Comparison of ENCODE assay signal across 9 mouse cellular contexts in genomic region chr11:73031536-73031935, GRCm38 (mm10). TPM values are rescaled to one million over a fixed set of nuclear protein-coding genes. Genes with fewer than 3 reads are reported as not detected.
A peak's percentile ranks its signal among the peaks of the same experiment; 100 is the strongest.
DNase-seq lines count a peak whose midpoint lies in the region; ATAC-seq lines count a peak whose summit lies in the region.
"Had no signal": no experiment of that assay in that cellular context is flagged by ENCODE, and none has a peak within 500 bp of the region (broad histone marks: within the 10 kb centered on the region; RNA-seq: fewer than 3 reads in every experiment).

No protein-coding gene starts in this region.

- H3K4me1 ChIP-seq in heart, embryonic 12.5 days (replicated peaks), result peaks cover 25% of the 10 kb centered on the region
- peaks cover 13% of the 10 kb centered on the region for H3K4me1 ChIP-seq in embryonic facial prominence, embryonic 10.5 days
- H3K4me1 ChIP-seq in hindbrain, embryonic 10.5 days (replicated peaks), result peaks cover 13% of the 10 kb centered on the region
- H3K4me1 ChIP-seq in midbrain, embryonic 12.5 days, result peaks cover 9% of the 10 kb centered on the region

- H3K4me2 ChIP-seq in heart, embryonic 12.5 days, result peak overlapping the region; percentile 67; the same call in 1 of the 2 replicates
- H3K4me2 ChIP-seq in midbrain, embryonic 12.5 days (replicated peaks), result peak overlapping the region; percentile 55

- H3K9me3 ChIP-seq in heart, embryonic 12.5 days (replicated peaks), result no peaks in the 10 kb centered on the region
- H3K9me3 ChIP-seq in embryonic facial prominence, embryonic 10.5 days, result no peaks in the 10 kb centered on the region
- no peaks in the 10 kb centered on the region for H3K9me3 ChIP-seq in hindbrain, embryonic 10.5 days
- no peaks in the 10 kb centered on the region for H3K9me3 ChIP-seq in midbrain, embryonic 12.5 days

- ATAC-seq in heart, embryonic 12.5 days (ENCODE audit: insufficient number of reproducible peaks, low FRiP score), result no peak
- ATAC-seq in midbrain, embryonic 12.5 days (ENCODE audit: low FRiP score, low read depth), result 0 out of 2 replicates have a peak, but pooled peaks have one; percentile 10

- intact Hi-C loops in heart, postnatal 14 days (cut with DNase I), result no loop called here

- peaks cover 11% of the 10 kb centered on the region; the same call in 1 of the 2 replicates for H3K27me3 ChIP-seq in heart, embryonic 12.5 days (replicated peaks)
- H3K27me3 ChIP-seq in embryonic facial prominence, embryonic 10.5 days (replicated peaks; ENCODE audit: low read depth, poor library complexity, severe bottlenecking), result peaks cover 19% of the 10 kb centered on the region; the same call in 1 of the 2 replicates
- H3K27me3 ChIP-seq in hindbrain, embryonic 10.5 days (ENCODE audit: insufficient read depth, poor library complexity, severe bottlenecking), result peaks cover 9% of the 10 kb centered on the region
- peaks cover 6% of the 10 kb centered on the region; the same call in 1 of the 2 replicates for H3K27me3 ChIP-seq in midbrain, embryonic 12.5 days
- H3K27me3 ChIP-seq: CH12.LX had no signal

- no peak for DNase-seq in heart, postnatal 14 days
- no peak for DNase-seq in embryonic facial prominence, embryonic 10.5 days (ENCODE audit: low spot score)
- no peak for DNase-seq in hindbrain, embryonic 10.5 days (ENCODE audit: low spot score)
- DNase-seq in ovary, postnatal 10 days (ENCODE audit: low spot score), result no peak
- no peak for DNase-seq in urinary bladder, postnatal 36 days (ENCODE audit: low spot score in 2 of 2)
- DNase-seq in lung, postnatal 14 days, result no peak

- no peak overlapping the region for H3K27ac ChIP-seq in heart, embryonic 12.5 days (ENCODE audit: poor library complexity, severe bottlenecking)
- 0 out of 2 replicates have a peak overlapping the region, but pooled peaks have one; percentile 62 for H3K27ac ChIP-seq in embryonic facial prominence, embryonic 10.5 days (replicated peaks)
- H3K27ac ChIP-seq in hindbrain, embryonic 10.5 days, result peak overlapping the region; percentile 78
- peak overlapping the region; percentile 71 for H3K27ac ChIP-seq in midbrain, embryonic 12.5 days (replicated peaks)

- 74% methylated on average over 5 of the region's 5 CpGs for WGBS in heart, embryonic 12.5 days
- 81% methylated on average over 5 of the region's 5 CpGs for WGBS in embryonic facial prominence, embryonic 10.5 days
- WGBS in hindbrain, embryonic 10.5 days, result 73% methylated on average over 5 of the region's 5 CpGs
- 63% methylated on average over 5 of the region's 5 CpGs for WGBS in midbrain, embryonic 12.5 days

- peak overlapping the region; percentile 49 for H3K9ac ChIP-seq in heart, embryonic 12.5 days
- no peak overlapping the region for H3K9ac ChIP-seq in midbrain, embryonic 12.5 days (replicated peaks)

- no peak overlapping the region for H3K4me3 ChIP-seq in heart, embryonic 12.5 days
- peak overlapping the region; percentile 54 for H3K4me3 ChIP-seq in embryonic facial prominence, embryonic 10.5 days
- H3K4me3 ChIP-seq in hindbrain, embryonic 10.5 days, result peak overlapping the region; percentile 44
- peak overlapping the region; percentile 30; the same call in 1 of the 2 replicates for H3K4me3 ChIP-seq in midbrain, embryonic 12.5 days

- H3K36me3 ChIP-seq in heart, embryonic 12.5 days, result no peaks in the 10 kb centered on the region
- H3K36me3 ChIP-seq in embryonic facial prominence, embryonic 10.5 days (replicated peaks), result no peaks in the 10 kb centered on the region
- H3K36me3 ChIP-seq in hindbrain, embryonic 10.5 days, result no peaks in the 10 kb centered on the region
- no peaks in the 10 kb centered on the region for H3K36me3 ChIP-seq in midbrain, embryonic 12.5 days

RNA-seq across cellular contexts. Expression of gene Camkk1, which starts 12.7 kb away (rescaled TPM):
- polyA plus RNA-seq in heart, embryonic 12.5 days (2016; fragmentation: Nextera tagmentation; extraction: Ambion mirVana), result 2.0 and 2.2 TPM in 2 replicates
- 1 to 10 TPM; 1.4 to 1.8 TPM for total RNA-seq in heart, postnatal 14 days (2021)
- polyA plus RNA-seq in embryonic facial prominence, embryonic 10.5 days (2016; fragmentation: Nextera tagmentation; extraction: Ambion mirVana), result 5.6 and 6.9 TPM in 2 replicates
- 5.8 and 6.6 TPM in 2 replicates for polyA plus RNA-seq in hindbrain, embryonic 10.5 days (2016; fragmentation: Nextera tagmentation; extraction: Ambion mirVana)
- 10.2 and 11.6 TPM in 2 replicates for polyA plus RNA-seq in midbrain, embryonic 12.5 days (2016; fragmentation: Nextera tagmentation; extraction: Ambion mirVana)

RNA-seq across cellular contexts. Expression of gene Ncbp3, which starts 16.0 kb away (rescaled TPM):
- polyA plus RNA-seq in heart, embryonic 12.5 days (2016; fragmentation: Nextera tagmentation; extraction: Ambion mirVana), result 10.9 and 11.0 TPM in 2 replicates
- total RNA-seq in heart, postnatal 14 days (2021), result 1 to 10 TPM; 7.6 to 7.8 TPM
- polyA plus RNA-seq in embryonic facial prominence, embryonic 10.5 days (2016; fragmentation: Nextera tagmentation; extraction: Ambion mirVana), result 13.7 and 13.8 TPM in 2 replicates
- polyA plus RNA-seq in hindbrain, embryonic 10.5 days (2016; fragmentation: Nextera tagmentation; extraction: Ambion mirVana), result 10.5 and 12.4 TPM in 2 replicates
- 14.6 and 15.3 TPM in 2 replicates for polyA plus RNA-seq in midbrain, embryonic 12.5 days (2016; fragmentation: Nextera tagmentation; extraction: Ambion mirVana)

RNA-seq across cellular contexts. Expression of gene P2rx1, which starts 32.6 kb away (rescaled TPM):
- 2.2 and 2.7 TPM in 2 replicates for polyA plus RNA-seq in heart, embryonic 12.5 days (2016; fragmentation: Nextera tagmentation; extraction: Ambion mirVana)
- total RNA-seq in heart, postnatal 14 days (2021), result 1 to 10 TPM in 1 of 2 experiments, under 1 TPM in 1; 0.60 to 1.0 TPM
- polyA plus RNA-seq in embryonic facial prominence, embryonic 10.5 days (2016; fragmentation: Nextera tagmentation; extraction: Ambion mirVana), result 0.79 and 1.0 TPM in 2 replicates
- 0.83 and 1.8 TPM in 2 replicates for polyA plus RNA-seq in hindbrain, embryonic 10.5 days (2016; fragmentation: Nextera tagmentation; extraction: Ambion mirVana)
- 0.64 and 0.88 TPM in 2 replicates for polyA plus RNA-seq in midbrain, embryonic 12.5 days (2016; fragmentation: Nextera tagmentation; extraction: Ambion mirVana)

RNA-seq across cellular contexts. Expression of gene Itgae, which starts 58.8 kb away (rescaled TPM):
- 0.17 and 0.19 TPM in 2 replicates for polyA plus RNA-seq in heart, embryonic 12.5 days (2016; fragmentation: Nextera tagmentation; extraction: Ambion mirVana)
- total RNA-seq in heart, postnatal 14 days (2021), result under 1 TPM in 1 of 2 experiments, not detected in 1; 0.20 TPM
- polyA plus RNA-seq in embryonic facial prominence, embryonic 10.5 days (2016; fragmentation: Nextera tagmentation; extraction: Ambion mirVana), result 0.45 and 0.52 TPM in 2 replicates
- polyA plus RNA-seq in hindbrain, embryonic 10.5 days (2016; fragmentation: Nextera tagmentation; extraction: Ambion mirVana), result 0.35 and 0.47 TPM in 2 replicates
- polyA plus RNA-seq in midbrain, embryonic 12.5 days (2016; fragmentation: Nextera tagmentation; extraction: Ambion mirVana), result 0.39 and 0.42 TPM in 2 replicates
